Mouse (Mus musculus): ENCODE data around the gene Slc6a17. TPM values are rescaled to one million over a fixed set of nuclear protein-coding genes. Genes with fewer than 3 reads are reported as not detected.

The Slc6a17 gene
- polyA plus RNA-seq, 1 experiment: 238 TPM

GRCm38 (mm10) chr3:107506531-107506930 lies 11.3 kb downstream of the Slc6a17 start:
- peak overlapping the region; percentile 55 for H3K27ac ChIP-seq (ENCODE audit: insufficient read depth, low read length)
- no peak overlapping the region for H3K4me3 ChIP-seq (ENCODE audit: insufficient read depth, low read length)
- peaks cover 31% of the 10 kb centered on the region for H3K4me1 ChIP-seq (ENCODE audit: control insufficient read depth, insufficient read depth, low read length)
- no peak for TF ChIP-seq POLR2A (IDR thresholded peaks at IDR 0.05; ENCODE audit: extremely low read depth, insufficient read depth, low read length)
- no peak for TF ChIP-seq CTCF (IDR thresholded peaks at IDR 0.05; ENCODE audit: extremely low read depth, insufficient read depth, low read length)

GRCm38 (mm10) chr3:107505464-107506367 lies 12.1 kb downstream of the Slc6a17 start:
- TF ChIP-seq CTCF (IDR thresholded peaks at IDR 0.05; ENCODE audit: extremely low read depth, insufficient read depth, low read length) (no peak), POLR2A (IDR thresholded peaks at IDR 0.05; ENCODE audit: extremely low read depth, insufficient read depth, low read length) (no peak)
- Histone ChIP-seq H3K27ac (ENCODE audit: insufficient read depth, low read length) (peak overlapping the region; percentile 55), H3K4me1 (ENCODE audit: control insufficient read depth, insufficient read depth, low read length) (peaks cover 36% of the 10 kb centered on the region), H3K4me3 (ENCODE audit: insufficient read depth, low read length) (no peak overlapping the region)

GRCm38 (mm10) chr3:107504542-107504941 lies 13.3 kb downstream of the Slc6a17 start:
- H3K27ac ChIP-seq (ENCODE audit: insufficient read depth, low read length): no peak overlapping the region
- H3K4me1 ChIP-seq (ENCODE audit: control insufficient read depth, insufficient read depth, low read length): peaks cover 36% of the 10 kb centered on the region
- no peak for TF ChIP-seq CTCF (IDR thresholded peaks at IDR 0.05; ENCODE audit: extremely low read depth, insufficient read depth, low read length)
- TF ChIP-seq POLR2A (IDR thresholded peaks at IDR 0.05; ENCODE audit: extremely low read depth, insufficient read depth, low read length): no peak
- no peak overlapping the region for H3K4me3 ChIP-seq (ENCODE audit: insufficient read depth, low read length)

GRCm38 (mm10) chr3:107503716-107504115 lies 14.1 kb downstream of the Slc6a17 start:
- no peak overlapping the region for H3K4me3 ChIP-seq (ENCODE audit: insufficient read depth, low read length)
- H3K4me1 ChIP-seq (ENCODE audit: control insufficient read depth, insufficient read depth, low read length): peaks cover 33% of the 10 kb centered on the region
- H3K27ac ChIP-seq (ENCODE audit: insufficient read depth, low read length): no peak overlapping the region
- TF ChIP-seq CTCF (IDR thresholded peaks at IDR 0.05; ENCODE audit: extremely low read depth, insufficient read depth, low read length): no peak
- no peak for TF ChIP-seq POLR2A (IDR thresholded peaks at IDR 0.05; ENCODE audit: extremely low read depth, insufficient read depth, low read length)

GRCm38 (mm10) chr3:107501702-107502151 lies 16.1 kb downstream of the Slc6a17 start:
- no peak for TF ChIP-seq POLR2A (IDR thresholded peaks at IDR 0.05; ENCODE audit: extremely low read depth, insufficient read depth, low read length)
- Histone ChIP-seq H3K4me3 (ENCODE audit: insufficient read depth, low read length) (no peak overlapping the region), H3K27ac (ENCODE audit: insufficient read depth, low read length) (0 out of 2 replicates have a peak overlapping the region, but pooled peaks have one; percentile 1), H3K4me1 (ENCODE audit: control insufficient read depth, insufficient read depth, low read length) (peaks cover 33% of the 10 kb centered on the region)

- Histone ChIP-seq H3K4me3 (ENCODE audit: insufficient read depth, low read length) (no peak overlapping the region), H3K4me1 (ENCODE audit: control insufficient read depth, insufficient read depth, low read length) (peaks cover 25% of the 10 kb centered on the region), H3K27ac (ENCODE audit: insufficient read depth, low read length) (no peak overlapping the region)
- TF ChIP-seq POLR2A (IDR thresholded peaks at IDR 0.05; ENCODE audit: extremely low read depth, insufficient read depth, low read length): no peak
- TF ChIP-seq CTCF (IDR thresholded peaks at IDR 0.05; ENCODE audit: extremely low read depth, insufficient read depth, low read length): no peak
Observed at GRCm38 (mm10) chr3:107500301-107500700, 17.5 kb downstream of the Slc6a17 start.

GRCm38 (mm10) chr3:107496086-107496850 lies 21.6 kb downstream of the Slc6a17 start:
- H3K27ac ChIP-seq (ENCODE audit: insufficient read depth, low read length): no peak overlapping the region
- H3K4me3 ChIP-seq (ENCODE audit: insufficient read depth, low read length): no peak overlapping the region
- TF ChIP-seq POLR2A (IDR thresholded peaks at IDR 0.05; ENCODE audit: extremely low read depth, insufficient read depth, low read length) (no peak), CTCF (IDR thresholded peaks at IDR 0.05; ENCODE audit: extremely low read depth, insufficient read depth, low read length) (no peak)
- peaks cover 9% of the 10 kb centered on the region for H3K4me1 ChIP-seq (ENCODE audit: control insufficient read depth, insufficient read depth, low read length)

- TF ChIP-seq CTCF (IDR thresholded peaks at IDR 0.05; ENCODE audit: extremely low read depth, insufficient read depth, low read length): no peak
- no peak for TF ChIP-seq POLR2A (IDR thresholded peaks at IDR 0.05; ENCODE audit: extremely low read depth, insufficient read depth, low read length)
- Histone ChIP-seq H3K4me1 (ENCODE audit: control insufficient read depth, insufficient read depth, low read length) (peaks cover 7% of the 10 kb centered on the region), H3K4me3 (ENCODE audit: insufficient read depth, low read length) (no peak overlapping the region), H3K27ac (ENCODE audit: insufficient read depth, low read length) (no peak overlapping the region)
Observed at GRCm38 (mm10) chr3:107495524-107495923, 22.3 kb downstream of the Slc6a17 start.

GRCm38 (mm10) chr3:107491459-107491858 lies 26.4 kb downstream of the Slc6a17 start:
- TF ChIP-seq POLR2A (IDR thresholded peaks at IDR 0.05; ENCODE audit: extremely low read depth, insufficient read depth, low read length) (no peak), CTCF (IDR thresholded peaks at IDR 0.05; ENCODE audit: extremely low read depth, insufficient read depth, low read length) (no peak)
- 0 out of 2 replicates have a peak overlapping the region, but pooled peaks have one; percentile 31 for H3K27ac ChIP-seq (ENCODE audit: insufficient read depth, low read length)
- H3K4me1 ChIP-seq (ENCODE audit: control insufficient read depth, insufficient read depth, low read length): peaks cover 3% of the 10 kb centered on the region
- H3K4me3 ChIP-seq (ENCODE audit: insufficient read depth, low read length): no peak overlapping the region

Measured in cortical plate, adult 2 months (tissue).